Mouse (Mus musculus) CD8-positive naive resting alpha-beta T cell, adult 57 days (primary cell): Measurements from ENCODE around the gene Tmub1. TPM values are rescaled to one million over a fixed set of nuclear protein-coding genes. Genes with fewer than 3 reads are reported as not detected.

Experiments used
- total RNA-seq: library from RNA; stranded (reverse); gene quantifications from one replicate; pipeline ENCODE4 v1.2.4, GENCODE M21; 2023

The Tmub1 gene
- 21.2 TPM for total RNA-seq

GRCm38 (mm10) chr5:24447624-24448298 lies at the start of gene Tmub1:
Gene Tmub1 (minus strand): TSS chr5:24447854.

GRCm38 (mm10) chr5:24452030-24452690 lies 4.5 kb upstream of the Tmub1 start, which contains the start of gene Agap3:
Gene Agap3 (plus strand): TSS chr5:24452177.

GRCm38 (mm10) chr5:24444746-24445427 lies 2.8 kb downstream of the Tmub1 start, which contains the start of gene Fastk:
Gene Fastk (minus strand): TSS chr5:24445287.

GRCm38 (mm10) chr5:24423129-24424003 lies 24.3 kb downstream of the Tmub1 start, which contains the start of the genes Cdk5 and Slc4a2:
Gene Cdk5 (minus strand): TSS chr5:24423530.
Gene Slc4a2 (plus strand): TSS chr5:24423837.

GRCm38 (mm10) chr5:24413042-24413693 lies 34.5 kb downstream of the Tmub1 start, which contains the start of gene Asic3:
Gene Asic3 (plus strand): TSS chr5:24413392.

Other genes starting within 250 kb of the Tmub1 start
- gene Kcnh2, start 96.2 kb downstream of the Tmub1 start, total RNA-seq, result 5.1 TPM
- not detected for gene Nos3, start 83.0 kb downstream of the Tmub1 start, total RNA-seq
- not detected for gene Atg9b, start 55.7 kb downstream of the Tmub1 start, total RNA-seq
- gene Abcb8, start 54.2 kb downstream of the Tmub1 start, total RNA-seq, result 19.0 TPM
- not detected for gene Asic3, start 34.5 kb downstream of the Tmub1 start, total RNA-seq
- 29.1 TPM for gene Cdk5, start 24.3 kb downstream of the Tmub1 start, total RNA-seq
- gene Slc4a2, start 24.0 kb downstream of the Tmub1 start, total RNA-seq, result 60.0 TPM
- gene Fastk, start 2.6 kb downstream of the Tmub1 start, total RNA-seq, result 89.3 TPM
- 92.4 TPM for gene Agap3, start 4.3 kb upstream of the Tmub1 start, total RNA-seq
- not detected for gene Gbx1, start 79.3 kb upstream of the Tmub1 start, total RNA-seq
- not detected for gene Asb10, start 93.1 kb upstream of the Tmub1 start, total RNA-seq
- gene 4931409K22Rik, start 109.0 kb upstream of the Tmub1 start, total RNA-seq, result not detected
- 41.3 TPM for gene Abcf2, start 129.6 kb upstream of the Tmub1 start, total RNA-seq
- gene Chpf2, start 138.9 kb upstream of the Tmub1 start, total RNA-seq, result 37.3 TPM
- gene Smarcd3, start 176.6 kb upstream of the Tmub1 start, total RNA-seq, result not detected
- gene Nub1, start 237.7 kb upstream of the Tmub1 start, total RNA-seq, result 89.6 TPM